Mouse (Mus musculus) midbrain, embryonic 12.5 days (tissue): ENCODE data around the gene Mrnip. TPM values are rescaled to one million over a fixed set of nuclear protein-coding genes. Genes with fewer than 3 reads are reported as not detected.

ENCODE experiments used
- ATAC-seq: fragments of 200-750 bp; cut with Nextera tagmentation; 2 replicates; pipeline ENCODE4 v1.8.0; 2017; ENCODE audit warnings: low read depth, moderate TSS enrichment, moderate library complexity; ENCODE audit not compliant: low FRiP score
- H3K27ac ChIP-seq: fragments of 300-500 bp; sonication (generic); replicated peaks from 2 replicates; pipeline ENCODE4 v1.5.1; 2016; ENCODE audit warnings: mild to moderate bottlenecking
- H3K27me3 ChIP-seq: fragments of 300-500 bp; sonication (generic); 2 replicates; pipeline ENCODE4 v1.6.1; 2016; ENCODE audit warnings: mild to moderate bottlenecking
- H3K36me3 ChIP-seq: fragments of 300-500 bp; sonication (generic); 2 replicates; pipeline ENCODE4 v1.6.1; 2016
- H3K4me1 ChIP-seq: fragments of 300-500 bp; sonication (generic); 2 replicates; pipeline ENCODE4 v1.6.1; 2016
- H3K4me2 ChIP-seq: fragments of 300-500 bp; sonication (generic); replicated peaks from 2 replicates; pipeline ENCODE4 v1.6.1; 2016; ENCODE audit warnings: mild to moderate bottlenecking, moderate library complexity
- H3K4me3 ChIP-seq: fragments of 300-500 bp; sonication (generic); 2 replicates; pipeline ENCODE4 v1.5.1; 2016; ENCODE audit warnings: mild to moderate bottlenecking
- H3K9ac ChIP-seq: fragments of 300-500 bp; sonication (generic); replicated peaks from 2 replicates; pipeline ENCODE4 v1.6.1; 2016; ENCODE audit warnings: mild to moderate bottlenecking, moderate library complexity
- H3K9me3 ChIP-seq: fragments of 300-500 bp; sonication (generic); 2 replicates; pipeline ENCODE4 v1.6.1; 2016; ENCODE audit warnings: mild to moderate bottlenecking
- WGBS: fragments of 180-500 bp; shearing (Covaris S2); methylation state at CpG from one replicate; pipeline ENCODE4 v1.1.7; 2016; 5-methylcytosine and 5-hydroxymethylcytosine counted together
- polyA plus RNA-seq: library from polyadenylated mRNA; unstranded; fragments of >200 nt; fragmentation: Nextera tagmentation; extraction: Ambion mirVana; gene quantifications from 2 replicates; pipeline ENCODE4 v1.2.1, GENCODE M21; 2016

The Mrnip gene
- polyA plus RNA-seq, 1 experiment from 2014 or later, result 23.3 TPM

DNA sequence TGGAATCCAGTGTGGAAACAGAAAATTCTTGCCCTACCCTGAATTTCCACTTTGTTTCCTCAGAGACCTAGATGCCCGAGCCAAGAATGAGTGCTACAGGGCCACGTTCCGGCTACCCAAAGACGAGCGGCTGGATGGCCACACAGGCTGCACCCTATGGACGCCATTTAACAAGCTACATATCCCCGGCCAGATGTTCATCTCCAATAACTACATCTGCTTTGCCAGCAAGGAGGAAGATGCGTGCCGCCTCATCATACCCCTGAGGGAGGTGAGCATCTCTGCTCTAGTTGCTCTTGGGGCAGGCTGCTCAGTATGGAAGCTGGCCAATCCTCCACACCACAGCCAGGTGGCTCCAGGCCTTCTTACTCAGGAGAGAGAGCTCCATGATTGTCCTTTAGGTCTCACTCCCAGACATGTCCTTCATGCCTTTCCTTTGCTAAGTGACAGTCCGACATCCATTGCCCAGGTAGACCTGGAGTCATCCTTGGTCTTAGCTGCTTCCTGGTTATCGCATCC, 26.2 kb upstream of the Mrnip start:
- Histone ChIP-seq H3K4me3 (no peak overlapping the region), H3K9ac (no peak overlapping the region), H3K4me2 (no peak overlapping the region), H3K36me3 (peaks cover 88% of the 10 kb centered on the region), H3K9me3 (no peaks in the 10 kb centered on the region), H3K27me3 (no peaks in the 10 kb centered on the region), H3K27ac (no peak overlapping the region), H3K4me1 (no peaks in the 10 kb centered on the region)
- ATAC-seq, result no peak
- 96% methylated on average over 11 of the region's 11 CpGs for WGBS

DNA sequence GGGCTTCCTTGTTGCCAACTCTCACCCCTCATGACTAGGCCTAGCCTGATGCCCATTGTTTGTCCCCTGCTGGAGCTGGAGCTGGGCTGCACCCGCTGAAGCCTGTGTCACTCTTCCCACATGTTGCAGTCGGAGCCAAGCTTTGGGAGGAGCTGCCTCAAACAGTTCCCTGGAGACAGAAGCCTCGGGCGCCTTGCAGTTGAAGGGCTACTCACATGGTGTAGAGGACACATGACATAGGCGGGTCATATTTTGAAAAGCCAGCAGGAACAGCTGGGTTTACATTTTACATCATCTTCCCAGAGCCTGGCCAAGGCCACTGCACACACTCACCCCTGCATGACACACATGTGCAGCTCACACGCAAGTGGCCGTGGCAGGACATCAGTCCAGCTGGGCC, 25.0 kb upstream of the Mrnip start:
- Histone ChIP-seq H3K4me2 (no peak overlapping the region), H3K4me3 (no peak overlapping the region), H3K4me1 (no peaks in the 10 kb centered on the region), H3K36me3 (peaks cover 92% of the 10 kb centered on the region), H3K9ac (no peak overlapping the region), H3K9me3 (no peaks in the 10 kb centered on the region), H3K27me3 (no peaks in the 10 kb centered on the region), H3K27ac (no peak overlapping the region)
- WGBS, result 93% methylated on average over 7 of the region's 7 CpGs
- no peak for ATAC-seq

DNA sequence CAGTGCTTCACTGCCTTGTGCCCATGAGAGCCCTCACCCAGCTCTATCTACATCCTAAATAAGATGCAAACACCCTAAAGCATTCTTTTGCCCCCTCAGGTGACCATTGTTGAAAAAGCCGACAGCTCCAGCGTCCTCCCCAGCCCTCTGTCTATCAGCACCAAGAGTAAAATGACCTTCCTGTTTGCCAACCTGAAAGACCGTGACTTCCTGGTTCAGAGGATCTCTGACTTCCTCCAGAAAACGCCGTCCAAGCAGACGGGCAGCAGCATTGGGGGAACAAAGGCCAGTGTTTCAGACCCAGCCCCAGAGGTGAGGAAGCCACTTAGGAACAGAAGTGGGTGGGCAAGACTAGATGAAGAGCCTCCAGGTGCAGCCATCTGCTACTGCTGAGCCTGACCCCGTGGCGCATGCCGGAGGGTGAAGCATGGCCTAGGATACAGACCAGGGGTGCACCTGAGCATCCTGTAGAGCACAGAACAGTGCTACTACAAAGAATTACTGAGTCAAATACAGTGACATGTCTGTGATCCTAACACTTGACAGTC, 24.6 kb upstream of the Mrnip start:
- no peaks in the 10 kb centered on the region for H3K4me1 ChIP-seq
- H3K9ac ChIP-seq, result no peak overlapping the region
- ATAC-seq, result no peak
- no peak overlapping the region for H3K4me2 ChIP-seq
- H3K27ac ChIP-seq, result no peak overlapping the region
- no peaks in the 10 kb centered on the region for H3K27me3 ChIP-seq
- no peak overlapping the region for H3K4me3 ChIP-seq
- H3K9me3 ChIP-seq, result no peaks in the 10 kb centered on the region
- peaks cover 95% of the 10 kb centered on the region for H3K36me3 ChIP-seq
- 92% methylated on average over 9 of the region's 9 CpGs for WGBS

DNA sequence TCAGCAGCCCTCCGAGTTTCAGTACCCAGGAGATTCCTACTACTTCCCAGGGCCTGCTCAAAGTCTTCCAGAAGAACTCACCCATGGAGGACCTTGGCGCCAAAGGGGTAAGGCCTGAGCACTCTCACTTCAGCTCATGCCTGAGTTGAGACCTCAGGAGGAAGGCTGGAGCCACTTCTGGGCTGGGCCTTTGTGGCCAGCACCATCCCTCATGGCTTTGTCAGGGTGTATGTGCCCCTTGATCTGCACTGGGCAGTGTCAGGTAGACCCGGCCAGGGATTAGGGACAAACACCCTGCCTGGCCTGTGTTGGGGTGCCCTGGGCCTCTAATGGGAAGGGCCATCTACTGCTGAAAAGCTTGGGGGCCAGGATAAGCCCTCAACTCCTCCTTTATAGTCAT, 22.9 kb upstream of the Mrnip start:
- Histone ChIP-seq H3K27me3 (no peaks in the 10 kb centered on the region), H3K9me3 (no peaks in the 10 kb centered on the region), H3K27ac (no peak overlapping the region), H3K36me3 (peaks cover 95% of the 10 kb centered on the region), H3K4me2 (no peak overlapping the region), H3K4me1 (no peaks in the 10 kb centered on the region), H3K9ac (no peak overlapping the region), H3K4me3 (no peak overlapping the region)
- ATAC-seq, result no peak
- 86% methylated on average over 3 of the region's 3 CpGs for WGBS

DNA sequence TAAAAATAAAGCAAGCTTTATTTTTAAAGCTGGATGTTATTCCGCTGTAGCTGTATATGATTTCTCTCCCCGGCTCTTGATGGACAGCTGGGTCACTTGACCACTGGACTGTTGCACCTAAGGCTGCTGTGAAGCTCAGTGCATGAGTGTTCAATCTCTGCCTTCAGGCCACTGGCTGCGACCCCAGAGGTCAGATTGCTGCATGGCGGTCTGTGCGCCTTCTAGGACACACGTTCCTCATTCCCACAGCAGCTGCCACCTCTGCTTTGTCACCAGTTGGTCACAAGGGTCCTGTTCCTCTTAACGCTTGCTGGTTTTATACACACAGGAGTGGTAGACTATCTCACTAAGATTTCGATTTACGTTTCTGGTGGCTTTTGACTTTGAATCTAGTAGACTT, 20.1 kb upstream of the Mrnip start:
- H3K9me3 ChIP-seq, result no peaks in the 10 kb centered on the region
- H3K36me3 ChIP-seq, result peaks cover 99% of the 10 kb centered on the region
- H3K27me3 ChIP-seq, result no peaks in the 10 kb centered on the region
- H3K9ac ChIP-seq, result no peak overlapping the region
- no peak for ATAC-seq
- H3K4me2 ChIP-seq, result no peak overlapping the region
- H3K4me1 ChIP-seq, result no peaks in the 10 kb centered on the region
- WGBS, result 78% methylated on average over 9 of the region's 9 CpGs
- no peak overlapping the region for H3K4me3 ChIP-seq
- no peak overlapping the region for H3K27ac ChIP-seq

DNA sequence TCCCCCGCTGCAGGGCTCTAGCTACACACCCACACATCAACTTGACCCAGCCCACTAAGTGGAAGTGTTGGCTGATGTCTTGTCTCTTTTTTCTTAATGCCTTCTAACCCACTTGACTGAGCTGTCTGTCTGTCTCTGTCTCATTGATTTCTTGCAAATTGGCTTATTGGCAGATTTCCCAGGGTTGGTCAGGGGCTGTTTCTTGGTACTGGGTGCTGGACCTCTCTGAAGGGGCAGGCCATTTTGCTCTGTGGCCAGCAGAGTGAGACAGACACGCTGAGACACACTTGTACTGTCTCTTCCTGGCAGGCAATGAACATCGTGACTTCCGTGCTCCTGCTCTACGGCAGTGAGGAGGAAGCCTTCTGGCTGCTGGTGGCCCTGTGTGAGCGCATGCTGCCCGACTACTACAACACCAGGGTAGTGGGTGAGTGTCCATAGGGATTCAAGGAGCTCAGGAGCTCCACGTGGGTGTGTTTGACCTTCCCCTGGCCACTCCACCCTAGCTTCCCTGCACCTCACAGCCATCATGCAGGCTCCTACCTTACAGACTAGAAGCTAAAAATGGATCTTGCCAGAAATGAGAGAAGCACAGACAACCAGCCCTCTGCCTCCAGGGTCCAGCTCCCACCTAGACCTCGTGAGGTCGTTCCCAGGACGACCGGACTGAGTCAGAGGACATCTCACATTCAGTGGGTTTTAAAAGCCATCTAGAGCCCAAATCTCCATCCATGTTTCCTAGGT, 19.3 kb upstream of the Mrnip start:
- no peak for ATAC-seq
- Histone ChIP-seq H3K9me3 (no peaks in the 10 kb centered on the region), H3K36me3 (peaks cover 99% of the 10 kb centered on the region), H3K4me3 (no peak overlapping the region), H3K4me1 (no peaks in the 10 kb centered on the region), H3K27ac (no peak overlapping the region), H3K9ac (no peak overlapping the region), H3K27me3 (no peaks in the 10 kb centered on the region), H3K4me2 (no peak overlapping the region)
- 90% methylated on average over 12 of the region's 12 CpGs for WGBS

DNA sequence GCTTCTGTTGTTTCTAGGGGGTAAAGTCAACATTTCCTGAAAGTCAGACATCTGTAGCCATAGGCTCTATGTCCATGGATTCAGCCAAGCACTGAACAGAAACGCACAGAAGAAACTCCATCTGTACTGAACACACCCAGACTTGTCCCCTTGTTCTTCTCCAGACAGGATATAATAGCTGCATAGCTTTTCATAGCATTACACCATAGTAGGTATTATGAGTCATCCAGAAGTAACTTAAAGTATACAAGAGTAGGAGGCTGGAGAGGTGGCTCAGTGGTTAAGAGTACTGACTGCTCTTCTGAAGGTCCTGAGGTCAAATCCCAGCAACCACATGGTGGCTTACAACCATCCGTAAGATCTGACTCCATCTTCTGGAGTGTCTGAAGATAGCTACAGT, 18.5 kb upstream of the Mrnip start:
- Histone ChIP-seq H3K4me2 (no peak overlapping the region), H3K27me3 (no peaks in the 10 kb centered on the region), H3K4me3 (no peak overlapping the region), H3K4me1 (no peaks in the 10 kb centered on the region), H3K27ac (no peak overlapping the region), H3K36me3 (peaks cover 91% of the 10 kb centered on the region), H3K9me3 (no peaks in the 10 kb centered on the region), H3K9ac (no peak overlapping the region)
- 92% methylated on average over 2 of the region's 2 CpGs for WGBS
- ATAC-seq, result no peak

DNA sequence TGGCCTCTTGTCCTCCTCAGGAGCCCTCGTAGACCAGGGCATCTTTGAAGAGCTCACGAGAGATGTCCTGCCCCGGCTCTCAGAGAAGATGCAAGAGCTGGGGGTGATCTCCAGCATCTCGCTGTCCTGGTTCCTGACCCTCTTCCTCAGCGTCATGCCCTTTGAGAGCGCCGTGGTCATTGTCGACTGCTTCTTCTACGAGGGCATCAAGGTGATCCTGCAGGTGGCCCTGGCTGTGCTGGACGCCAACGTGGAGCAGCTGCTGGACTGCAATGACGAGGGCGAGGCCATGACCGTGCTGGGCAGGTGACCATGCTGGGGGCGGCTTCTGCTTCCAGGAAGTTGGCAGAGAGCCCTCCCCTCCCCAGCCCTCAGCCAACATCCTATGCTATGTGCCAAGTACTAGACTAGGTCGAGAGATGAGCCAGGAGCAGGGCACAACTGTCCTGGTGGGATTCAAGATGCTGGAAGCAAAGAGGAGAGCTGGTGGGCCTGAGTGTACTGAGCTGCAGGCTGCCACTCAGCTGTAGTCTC, 17.5 kb upstream of the Mrnip start:
- Histone ChIP-seq H3K9me3 (no peaks in the 10 kb centered on the region), H3K27me3 (no peaks in the 10 kb centered on the region), H3K4me2 (no peak overlapping the region), H3K4me3 (no peak overlapping the region), H3K36me3 (peaks cover 83% of the 10 kb centered on the region), H3K9ac (no peak overlapping the region), H3K27ac (no peak overlapping the region), H3K4me1 (no peaks in the 10 kb centered on the region)
- 95% methylated on average over 16 of the region's 16 CpGs for WGBS
- no peak for ATAC-seq

DNA sequence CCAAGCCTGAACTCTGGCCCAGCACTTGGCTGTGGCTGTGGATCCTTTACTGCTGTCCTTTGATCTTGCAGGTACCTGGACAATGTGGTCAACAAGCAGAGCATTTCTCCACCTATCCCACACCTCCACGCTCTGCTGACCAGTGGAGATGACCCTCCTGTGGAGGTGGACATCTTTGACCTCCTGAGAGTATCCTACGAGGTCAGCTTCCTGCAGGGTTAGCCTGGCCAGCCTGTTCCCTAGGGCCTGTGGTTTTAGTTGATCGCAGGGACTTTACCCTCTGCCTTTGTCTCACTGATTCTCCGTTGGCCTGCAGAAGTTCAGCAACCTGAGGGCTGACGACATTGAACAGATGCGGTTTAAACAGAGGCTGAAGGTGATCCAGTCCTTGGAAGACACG, 15.9 kb upstream of the Mrnip start:
- Histone ChIP-seq H3K27ac (no peak overlapping the region), H3K27me3 (no peaks in the 10 kb centered on the region), H3K9me3 (no peaks in the 10 kb centered on the region), H3K4me3 (no peak overlapping the region), H3K9ac (no peak overlapping the region), H3K4me2 (no peak overlapping the region), H3K36me3 (peaks cover 80% of the 10 kb centered on the region), H3K4me1 (no peaks in the 10 kb centered on the region)
- WGBS, result 96% methylated on average over 7 of the region's 7 CpGs
- ATAC-seq, result no peak

DNA sequence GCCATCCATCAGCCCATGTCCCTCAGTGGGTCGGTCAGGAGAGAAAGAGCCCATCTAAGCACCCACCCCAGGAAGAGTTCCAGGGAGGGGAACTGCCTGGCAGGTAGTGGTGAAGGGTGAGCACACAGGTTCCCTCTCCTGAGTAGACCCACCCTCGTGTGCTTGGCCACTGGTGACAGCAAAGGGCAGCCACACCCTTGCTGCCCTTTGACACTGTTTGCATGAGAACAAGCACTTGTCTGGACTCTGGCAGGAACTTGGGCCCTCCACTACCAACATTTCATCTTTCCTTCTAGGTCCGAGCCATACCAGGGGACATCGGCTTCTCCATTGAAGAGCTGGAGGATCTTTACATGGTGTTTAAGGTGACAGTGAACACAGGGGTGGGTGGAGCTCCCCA, 14.9 kb upstream of the Mrnip start:
- Histone ChIP-seq H3K4me3 (no peak overlapping the region), H3K4me2 (no peak overlapping the region), H3K27me3 (no peaks in the 10 kb centered on the region), H3K27ac (no peak overlapping the region), H3K36me3 (peaks cover 80% of the 10 kb centered on the region), H3K9ac (no peak overlapping the region), H3K4me1 (no peaks in the 10 kb centered on the region), H3K9me3 (no peaks in the 10 kb centered on the region)
- no peak for ATAC-seq
- 83% methylated on average over 4 of the region's 4 CpGs for WGBS

DNA sequence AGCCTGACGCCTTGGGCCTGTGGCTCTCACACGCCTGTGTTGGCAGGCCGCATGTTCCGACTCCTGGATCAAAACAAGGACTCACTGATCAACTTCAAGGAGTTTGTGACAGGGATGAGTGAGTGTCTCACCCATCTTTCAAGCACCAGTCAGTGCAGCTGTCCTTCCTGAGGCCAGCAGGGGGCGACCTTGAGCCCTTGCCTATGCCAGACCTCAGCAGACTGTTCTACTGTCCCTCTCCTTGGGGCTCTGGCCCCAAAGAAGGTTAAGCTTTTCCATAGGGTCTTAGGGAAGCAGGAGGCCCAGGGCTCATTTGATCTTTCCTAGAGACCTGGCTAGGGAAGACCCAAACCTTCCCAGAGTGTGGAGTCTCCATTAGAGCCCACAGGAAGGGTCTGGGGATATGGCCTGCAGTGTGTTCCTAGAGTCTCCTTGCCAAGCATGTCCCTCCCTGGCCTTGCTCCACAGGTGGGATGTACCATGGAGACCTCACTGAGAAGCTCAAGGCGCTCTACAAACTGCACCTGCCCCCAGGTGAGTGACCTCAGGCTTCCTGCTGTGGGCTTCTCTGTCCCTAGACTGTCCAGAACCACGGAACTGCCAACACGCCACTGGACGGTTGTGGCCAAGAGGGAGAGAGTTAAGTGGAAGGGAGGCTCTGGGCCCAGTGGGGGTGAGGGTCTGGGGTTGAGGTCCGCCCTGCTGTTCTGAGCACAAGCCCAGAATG, 12.5 kb upstream of the Mrnip start:
- Histone ChIP-seq H3K4me1 (no peaks in the 10 kb centered on the region), H3K9ac (no peak overlapping the region), H3K4me2 (no peak overlapping the region), H3K27ac (no peak overlapping the region), H3K9me3 (no peaks in the 10 kb centered on the region), H3K4me3 (no peak overlapping the region), H3K27me3 (no peaks in the 10 kb centered on the region), H3K36me3 (peaks cover 70% of the 10 kb centered on the region)
- ATAC-seq, result peak; percentile 41; the same call in 1 of the 2 replicates
- 71% methylated on average over 10 of the region's 10 CpGs for WGBS
